Mouse (Mus musculus) liver, adult 10 weeks (tissue): Measurements from ENCODE around the gene Mief2. TPM values are rescaled to one million over a fixed set of nuclear protein-coding genes. Genes with fewer than 3 reads are reported as not detected.

Experiments used
- polyA plus RNA-seq: library from polyadenylated mRNA; stranded (reverse); fragments of 350-450 nt; fragmentation: Illumina TruSeq; extraction: RNeasy Lipid Tissue Mini Kit (QIAGEN cat#74804); gene quantifications from one replicate; pipeline ENCODE4 v1.2.3, GENCODE M21; 2014; ENCODE audit warnings: low read depth, low replicate concordance

Mief2 gene
- polyA plus RNA-seq, result 1.4 TPM

GRCm38 (mm10) chr11:60728260-60728761, at the start of gene Mief2:
Gene Mief2, plus strand, starts transcription at chr11:60728398.

GRCm38 (mm10) chr11:60699524-60700075, 28.6 kb upstream of the Mief2 start, which contains the start of gene Llgl1:
Gene Llgl1, plus strand, starts transcription at chr11:60699723.

GRCm38 (mm10) chr11:60726601-60727391, 1.4 kb upstream of the Mief2 start, which contains the start of gene Flii:
Gene Flii, minus strand, starts transcription at chr11:60727263.

GRCm38 (mm10) chr11:60776829-60777740, 48.9 kb downstream of the Mief2 start, which contains the start of the genes Top3a and Smcr8:
Gene Top3a, minus strand, starts transcription at chr11:60777365.
Gene Smcr8, plus strand, starts transcription at chr11:60777524.

Other genes starting within 250 kb of the Mief2 start
- gene Alkbh5, start 192.0 kb upstream of the Mief2 start, polyA plus RNA-seq, result 32.7 TPM
- gene Llgl1, start 28.7 kb upstream of the Mief2 start, polyA plus RNA-seq, result 0.24 TPM
- gene Flii, start 1.1 kb upstream of the Mief2 start, polyA plus RNA-seq, result 5.0 TPM
- 2.3 TPM for gene Top3a, start 49.0 kb downstream of the Mief2 start, polyA plus RNA-seq
- 8.0 TPM for gene Smcr8, start 49.1 kb downstream of the Mief2 start, polyA plus RNA-seq
- 109 TPM for gene Shmt1, start 83.3 kb downstream of the Mief2 start, polyA plus RNA-seq
- 4.6 TPM for gene Dhrs7b, start 102.2 kb downstream of the Mief2 start, polyA plus RNA-seq
- 9.5 TPM for gene Tmem11, start 150.9 kb downstream of the Mief2 start, polyA plus RNA-seq
- 0.69 TPM for gene Natd1, start 186.4 kb downstream of the Mief2 start, polyA plus RNA-seq
- 11.7 TPM for gene Map2k3, start 203.6 kb downstream of the Mief2 start, polyA plus RNA-seq